Mouse (Mus musculus) T-helper 2 cell (primary cell): Measurements from ENCODE around the gene Rita1.

Experiments
- in situ Hi-C: fragments of 300-600 bp; cut with MboI, MseI; formaldehyde crosslinking; loops from one replicate; pipeline ENCODE4 v1.15.1; 2025; ENCODE audit warnings: high pct_unique_total_duplicates

The Rita1 gene

DNA sequence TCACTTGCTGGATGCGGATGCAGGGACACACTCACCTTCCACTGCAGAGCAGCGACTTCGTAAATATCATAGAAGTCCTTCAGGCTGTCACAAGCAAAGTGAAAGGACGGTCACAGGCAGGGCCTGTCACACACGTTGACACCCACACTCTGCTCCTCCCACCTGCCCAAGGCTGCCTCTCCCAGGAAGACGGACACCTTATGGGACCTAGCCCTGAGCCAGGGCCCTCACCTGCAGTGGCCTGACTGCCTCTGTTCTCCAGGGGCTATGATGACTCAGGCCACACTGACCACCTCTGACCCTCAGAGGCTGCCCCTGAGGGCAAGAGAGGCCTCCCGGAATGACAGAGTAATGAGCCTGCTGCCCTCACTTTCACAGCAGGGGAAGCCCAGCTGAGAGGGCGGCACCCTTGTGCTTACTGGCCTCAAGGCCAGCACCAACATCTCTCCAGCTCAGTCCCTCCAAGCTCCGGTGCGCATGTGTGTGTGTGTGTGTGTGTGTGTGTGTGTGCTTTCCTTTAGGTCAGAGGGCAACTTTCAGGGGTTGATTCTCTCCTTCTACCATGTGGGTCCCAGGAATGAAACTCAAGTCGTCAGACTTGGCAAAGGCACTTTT, 64.0 kb downstream of the Rita1 start:
- in situ Hi-C loops = no loop called here
